Mouse (Mus musculus): ENCODE measurements at regions not wholly inside any gene's neighbourhood (a gene's known extent, or its start where the extent isn't known, plus 50 kb on each side); places are given as distances from the start of the nearest gene placed in this dataset.

DNA sequence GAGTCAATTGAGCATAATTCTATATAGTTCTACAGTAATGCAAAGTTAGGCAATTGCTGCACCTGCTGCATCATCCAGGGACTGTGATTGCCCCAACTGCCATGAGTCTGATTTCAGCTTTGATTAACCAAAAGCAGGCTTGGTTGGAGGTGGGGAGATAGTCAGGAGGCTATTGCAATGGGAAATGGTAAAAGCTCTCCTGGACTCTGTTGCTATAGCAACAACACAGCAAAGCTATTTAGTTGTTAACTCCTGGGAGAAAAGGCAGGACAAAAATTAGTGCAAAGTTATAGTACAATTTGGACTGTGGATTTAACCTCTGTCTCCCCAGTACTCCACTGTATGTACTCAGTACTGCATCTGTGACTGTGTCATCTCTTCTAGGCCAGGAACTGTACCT, 51.7 kb upstream of the Rasgrf1 start:
- no peak overlapping the region for H3K27ac ChIP-seq
- DNase-seq: no peak
- intact Hi-C loops (cut with DNase I): no loop called here
- TF ChIP-seq CTCF (IDR thresholded peaks at IDR 0.05): no peak
- no peak overlapping the region for H3K4me3 ChIP-seq

DNA sequence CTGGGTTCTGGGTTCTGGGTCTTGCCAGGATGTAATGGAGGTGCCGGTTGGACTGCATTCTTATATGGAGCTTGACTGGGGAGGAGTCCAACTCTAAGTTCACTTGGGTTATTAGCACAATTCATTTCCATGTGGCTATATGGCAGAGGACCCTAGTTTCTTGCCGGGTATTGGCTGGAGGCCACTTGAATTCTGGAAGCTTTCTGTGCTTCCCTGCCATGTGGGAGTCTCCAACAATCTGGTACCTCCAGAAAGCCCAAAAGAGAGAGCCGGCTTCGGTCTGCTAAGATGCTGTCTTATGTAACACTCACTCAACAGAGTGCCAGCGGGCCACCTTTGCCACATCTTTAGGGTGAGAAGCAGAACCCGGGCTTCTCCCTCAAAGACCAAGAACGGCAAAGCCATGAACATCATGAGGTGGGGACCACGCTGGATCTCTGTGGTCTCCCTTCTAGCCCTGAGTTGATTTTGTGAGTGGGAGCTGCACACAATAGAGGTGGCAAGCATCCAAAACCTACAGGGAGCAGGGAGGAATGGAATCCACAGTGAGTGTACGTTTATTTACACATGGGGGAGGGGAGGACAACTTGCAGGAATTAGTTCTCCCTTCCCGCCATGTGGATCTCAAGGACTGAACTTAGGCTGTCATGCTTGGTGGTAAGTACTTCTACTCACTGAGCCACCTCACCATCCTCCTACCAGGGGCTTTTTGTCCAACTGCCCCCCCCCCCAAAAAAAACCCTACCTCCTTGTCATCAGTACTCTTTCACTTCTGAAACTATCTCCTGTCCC, 59.0 kb upstream of the Rasgrf1 start:
- Histone ChIP-seq H3K27ac (no peak overlapping the region), H3K4me3 (no peak overlapping the region)
- intact Hi-C loops (cut with DNase I): no loop called here
- TF ChIP-seq CTCF (IDR thresholded peaks at IDR 0.05): no peak
- no peak for DNase-seq

DNA sequence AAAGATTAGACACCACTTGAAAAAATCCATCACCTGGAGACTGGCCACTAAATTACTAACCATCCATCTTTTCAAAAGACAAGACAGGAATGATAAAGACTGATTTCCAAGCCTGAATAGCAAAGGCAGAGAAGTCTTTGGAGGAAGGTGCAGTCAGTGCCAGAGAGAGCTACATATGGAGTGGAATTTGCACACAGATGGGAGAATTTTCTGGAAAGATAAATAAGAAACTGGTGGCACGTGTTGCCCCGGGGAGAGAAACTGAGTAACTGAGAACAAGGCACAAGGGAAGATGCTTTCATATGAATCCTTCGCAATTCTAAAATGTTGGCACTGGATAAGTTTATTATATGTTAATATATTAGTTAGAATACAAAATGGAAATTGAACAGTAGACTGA, 59.8 kb upstream of the Rasgrf1 start:
- no peak overlapping the region for H3K27ac ChIP-seq
- DNase-seq: no peak
- intact Hi-C loops (cut with DNase I): no loop called here
- H3K4me3 ChIP-seq: no peak overlapping the region
- TF ChIP-seq CTCF (IDR thresholded peaks at IDR 0.05): no peak

DNA sequence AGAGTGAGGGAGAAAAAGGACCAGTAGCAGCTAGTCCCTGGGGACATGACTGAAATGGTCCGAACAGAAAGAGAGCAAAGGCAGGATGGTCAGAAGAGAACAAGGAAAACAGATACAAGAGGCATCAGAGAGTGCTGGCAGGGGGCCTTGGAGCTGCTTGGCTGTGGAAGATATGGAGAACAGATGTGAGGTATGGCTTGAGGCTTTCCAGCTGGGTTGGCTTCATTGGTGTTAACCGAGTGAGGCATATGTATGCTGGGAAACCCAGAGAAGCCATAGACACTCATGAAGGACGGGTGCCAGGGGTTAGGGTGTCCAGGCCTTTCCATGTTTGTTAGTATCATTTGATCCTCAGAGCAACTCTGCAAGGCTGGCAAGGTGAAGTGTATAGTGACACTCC, 61.1 kb upstream of the Rasgrf1 start:
- H3K27ac ChIP-seq: no peak overlapping the region
- intact Hi-C loops (cut with DNase I): no loop called here
- no peak for DNase-seq
- TF ChIP-seq CTCF (IDR thresholded peaks at IDR 0.05): no peak
- H3K4me3 ChIP-seq: no peak overlapping the region

DNA sequence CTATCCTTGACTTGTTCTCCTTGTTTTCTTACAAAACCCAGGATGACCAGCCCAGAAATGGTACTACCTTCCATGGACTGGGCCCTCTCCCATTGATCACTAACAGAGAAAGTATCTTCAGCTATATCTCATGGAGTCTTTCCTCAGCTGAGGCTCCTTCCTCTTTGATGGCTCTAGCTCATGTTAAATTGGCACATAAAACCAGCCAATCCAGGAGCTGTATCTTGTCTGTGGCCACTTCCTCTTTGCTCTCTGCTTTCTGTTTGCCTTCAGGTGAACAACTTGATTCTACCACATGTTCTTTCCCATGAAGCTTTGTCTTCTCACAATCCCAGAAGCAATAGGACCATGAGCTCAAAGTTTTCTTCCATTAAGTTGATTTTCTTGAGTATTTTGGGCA, 62.7 kb upstream of the Rasgrf1 start:
- TF ChIP-seq CTCF (IDR thresholded peaks at IDR 0.05): no peak
- DNase-seq: no peak
- Histone ChIP-seq H3K4me3 (no peak overlapping the region), H3K27ac (no peak overlapping the region)
- intact Hi-C loops (cut with DNase I): no loop called here

DNA sequence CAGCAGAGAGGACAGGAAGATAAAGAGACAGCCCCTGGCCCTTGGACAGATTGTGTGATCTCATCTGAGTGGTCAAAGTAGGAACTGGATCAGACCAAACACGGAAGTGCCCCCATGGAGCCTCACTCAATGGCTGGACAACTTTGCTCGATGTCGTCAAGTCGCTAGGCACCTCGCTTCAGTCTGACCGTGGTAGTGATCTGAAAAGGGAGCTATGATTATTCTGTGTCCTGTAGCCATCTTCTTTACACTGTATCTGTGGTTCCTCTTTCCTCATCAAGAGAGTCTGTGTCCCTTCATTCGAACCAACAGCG, 67.0 kb upstream of the Rasgrf1 start:
- H3K27ac ChIP-seq: no peak overlapping the region
- no peak overlapping the region for H3K4me3 ChIP-seq
- no peak for TF ChIP-seq CTCF (IDR thresholded peaks at IDR 0.05)
- intact Hi-C loops (cut with DNase I): no loop called here
- no peak for DNase-seq

DNA sequence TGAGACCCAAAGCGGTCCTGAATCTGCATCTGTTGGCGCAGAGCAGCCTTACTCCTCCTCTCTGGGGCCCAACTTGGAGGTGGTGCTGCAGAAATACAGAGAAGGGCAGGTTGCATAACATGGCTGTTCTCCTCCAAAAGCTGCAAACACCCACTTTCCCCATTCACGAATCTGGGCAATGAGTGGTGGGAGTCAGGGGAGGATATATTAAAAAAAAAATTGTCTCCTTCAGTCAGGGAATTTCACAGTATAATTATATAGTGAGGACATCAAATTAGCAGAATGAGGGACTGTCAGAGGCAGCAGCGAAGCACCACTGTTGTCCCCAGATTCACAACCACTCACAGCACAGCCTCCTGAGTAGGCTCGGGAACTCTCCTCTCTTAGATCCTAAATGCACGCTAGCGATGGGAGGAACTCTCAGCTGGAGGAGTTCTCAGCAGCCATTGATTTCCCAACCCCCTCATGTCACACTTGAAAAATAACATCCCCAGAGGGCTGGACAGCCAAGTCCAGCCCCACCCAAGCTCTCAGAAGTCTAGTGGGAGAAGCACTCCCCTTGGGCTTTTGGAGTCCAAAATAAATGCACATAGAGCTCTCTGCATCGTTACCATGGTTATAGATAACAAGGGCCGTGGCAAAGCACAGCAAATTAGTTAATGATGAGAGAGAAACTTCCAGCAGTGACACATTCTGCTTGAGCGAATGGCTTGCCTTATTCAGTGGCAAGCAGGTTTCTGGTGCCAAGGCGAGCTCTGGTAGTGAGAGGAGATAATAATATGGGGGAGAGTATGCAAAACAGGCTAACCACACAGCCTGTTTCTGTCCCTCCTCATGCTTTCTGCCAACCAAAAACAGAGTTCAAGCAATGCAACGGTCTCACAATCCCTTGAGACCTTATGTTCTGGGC, 67.6 kb upstream of the Rasgrf1 start:
- DNase-seq: no peak
- intact Hi-C loops (cut with DNase I): no loop called here
- Histone ChIP-seq H3K4me3 (no peak overlapping the region), H3K27ac (no peak overlapping the region)
- no peak for TF ChIP-seq CTCF (IDR thresholded peaks at IDR 0.05)

DNA sequence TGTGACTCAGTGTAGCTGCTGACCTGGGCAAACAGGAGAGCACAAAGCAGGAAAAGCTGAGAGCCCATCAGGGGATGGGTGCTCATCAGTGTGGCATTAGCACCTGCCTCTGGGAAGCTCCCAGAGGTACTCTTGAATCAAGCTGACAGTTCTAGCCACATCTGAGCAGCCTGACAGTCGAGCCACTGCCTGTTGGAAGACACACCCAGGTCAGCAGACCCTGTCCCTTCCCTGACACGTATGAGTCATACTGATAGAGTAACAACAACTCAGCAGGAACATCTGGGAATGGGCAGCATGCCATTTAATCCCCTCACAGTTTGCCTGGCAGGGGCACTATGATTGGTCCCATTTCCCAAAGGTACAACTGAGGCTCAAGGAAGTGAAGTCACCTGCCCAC, 68.3 kb upstream of the Rasgrf1 start:
- Histone ChIP-seq H3K27ac (no peak overlapping the region), H3K4me3 (no peak overlapping the region)
- no peak for DNase-seq
- TF ChIP-seq CTCF (IDR thresholded peaks at IDR 0.05): no peak
- intact Hi-C loops (cut with DNase I): no loop called here

DNA sequence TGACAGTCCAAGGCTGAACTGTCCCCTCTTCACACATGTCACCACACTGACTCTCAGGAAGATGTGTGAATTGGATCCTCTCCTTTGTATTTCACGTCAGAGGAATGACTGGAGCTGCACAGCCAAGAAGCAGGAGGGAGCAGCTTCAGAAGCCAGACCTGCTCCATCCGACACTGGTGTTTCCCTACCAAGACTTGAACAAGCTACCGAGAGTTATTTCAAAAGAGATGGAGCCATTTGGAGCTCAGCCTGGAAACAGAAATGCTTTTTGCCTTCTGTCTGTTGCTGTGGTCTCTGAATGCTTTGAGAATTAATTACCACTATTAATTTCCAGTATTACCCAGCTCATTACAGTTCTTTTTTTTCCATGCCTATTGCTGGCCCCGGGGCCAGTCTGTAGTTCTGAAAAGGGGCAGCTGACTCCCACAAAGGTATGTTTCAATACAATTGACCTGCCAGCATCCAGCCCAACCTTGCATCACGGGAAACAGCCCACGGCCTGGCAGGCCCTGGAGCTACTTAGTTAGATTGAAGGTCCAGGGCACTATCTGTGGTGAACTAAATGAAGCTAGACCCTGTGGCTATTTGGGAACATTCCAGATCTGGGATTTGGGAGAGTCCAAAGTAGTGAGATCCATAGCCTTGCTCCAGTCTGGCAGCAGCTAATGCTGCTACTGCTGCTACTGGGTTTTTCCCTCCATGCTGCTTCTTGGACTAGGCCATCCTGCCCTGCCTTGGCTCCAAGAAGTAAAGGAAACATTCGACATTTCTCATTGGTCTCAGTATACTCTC, 73.1 kb upstream of the Rasgrf1 start:
- TF ChIP-seq CTCF (IDR thresholded peaks at IDR 0.05): no peak
- no peak overlapping the region for H3K4me3 ChIP-seq
- H3K27ac ChIP-seq: no peak overlapping the region
- intact Hi-C loops (cut with DNase I): no loop called here
- no peak for DNase-seq

DNA sequence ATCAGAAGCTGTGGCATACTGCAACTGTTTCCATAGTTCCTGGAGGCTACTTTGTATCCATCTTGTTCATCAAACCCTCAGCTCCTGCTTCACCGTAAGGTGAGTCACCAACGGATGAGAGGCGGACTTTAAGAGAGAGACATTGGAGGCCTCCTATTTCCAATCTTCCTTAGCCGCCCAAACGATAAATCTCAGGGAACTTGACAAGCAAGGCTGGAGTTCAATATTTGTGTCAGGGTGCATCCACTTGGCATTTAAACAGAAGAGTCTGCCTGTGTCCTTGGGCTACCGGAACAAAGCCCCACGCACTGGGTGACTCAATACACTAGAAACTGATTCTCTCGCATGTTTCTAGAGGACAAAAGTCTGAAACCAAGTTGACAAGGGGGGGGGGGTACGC, 76.1 kb upstream of the Rasgrf1 start:
- intact Hi-C loops (cut with DNase I): no loop called here
- TF ChIP-seq CTCF (IDR thresholded peaks at IDR 0.05): no peak
- no peak for DNase-seq
- Histone ChIP-seq H3K27ac (no peak overlapping the region), H3K4me3 (no peak overlapping the region)

DNA sequence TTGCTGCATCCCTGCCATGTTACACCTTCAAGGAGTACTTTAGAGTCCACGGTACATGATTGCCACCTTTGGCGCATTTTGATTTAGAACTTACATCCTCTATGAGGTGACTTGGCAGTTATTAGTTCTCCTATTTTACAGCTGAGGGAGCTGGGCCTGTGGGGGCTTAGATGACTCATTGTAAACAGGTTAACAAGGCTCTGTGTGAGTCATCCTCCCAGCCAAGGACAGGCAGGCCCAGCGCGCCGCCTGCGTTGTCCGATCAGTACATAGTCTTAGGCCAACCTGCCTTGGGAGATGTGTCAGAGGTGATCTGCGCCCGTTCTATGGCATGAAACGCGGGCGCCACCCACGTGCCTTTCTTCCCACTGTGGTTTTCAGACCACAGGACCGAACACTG, 77.9 kb upstream of the Rasgrf1 start:
- DNase-seq: no peak
- intact Hi-C loops (cut with DNase I): no loop called here
- Histone ChIP-seq H3K4me3 (no peak overlapping the region), H3K27ac (no peak overlapping the region)
- no peak for TF ChIP-seq CTCF (IDR thresholded peaks at IDR 0.05)

DNA sequence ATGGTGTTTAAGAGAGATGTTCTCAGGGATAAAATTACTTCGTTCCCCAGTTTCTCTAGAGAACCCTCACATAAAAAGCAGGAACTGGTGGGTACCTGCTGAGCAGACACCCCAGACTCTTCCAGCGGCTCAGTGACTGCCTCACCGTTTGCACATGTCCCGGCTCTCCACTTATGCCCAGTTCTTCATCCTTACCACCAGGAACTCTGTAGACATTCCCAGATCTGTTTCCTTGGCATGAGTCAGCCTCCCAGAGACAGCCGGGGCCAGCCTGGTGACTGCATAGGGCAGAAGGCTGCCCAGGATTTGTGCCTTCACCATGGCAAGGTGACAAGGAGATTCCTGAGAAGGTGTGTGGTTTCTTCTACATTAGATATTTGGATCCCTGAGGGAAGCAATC, 81.6 kb upstream of the Rasgrf1 start:
- no peak for DNase-seq
- TF ChIP-seq CTCF (IDR thresholded peaks at IDR 0.05): no peak
- Histone ChIP-seq H3K27ac (no peak overlapping the region), H3K4me3 (no peak overlapping the region)
- intact Hi-C loops (cut with DNase I): no loop called here

DNA sequence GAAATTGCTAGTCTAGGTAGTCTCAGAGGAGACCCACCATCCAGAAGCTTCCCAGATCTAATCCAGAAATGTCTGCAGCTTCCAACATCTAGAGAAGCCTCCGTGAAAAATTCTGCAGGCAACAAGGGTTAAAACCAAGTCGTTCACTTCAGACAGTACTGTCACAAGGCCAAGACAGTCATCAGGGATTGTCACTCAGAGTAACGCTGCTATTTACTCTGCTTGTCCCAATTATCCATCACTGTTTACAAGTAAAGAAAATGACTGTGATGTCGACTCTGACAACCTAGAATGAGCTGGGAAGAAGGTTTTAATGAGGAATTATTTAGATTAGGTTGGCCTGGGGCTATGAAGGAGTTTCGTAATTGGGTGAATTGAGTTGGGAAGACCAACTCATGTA, 82.1 kb upstream of the Rasgrf1 start:
- TF ChIP-seq CTCF (IDR thresholded peaks at IDR 0.05): no peak
- Histone ChIP-seq H3K4me3 (peak overlapping the region; percentile 67; the same call in 1 of the 2 replicates), H3K27ac (no peak overlapping the region)
- no peak for DNase-seq
- intact Hi-C loops (cut with DNase I): loop anchor here (1.0 to 2.0 kb wide), 2 partner anchors 145 to 250 kb away; no protein-coding TSS in a partner anchor
